Mouse (Mus musculus) right cerebral cortex, adult 2 months (tissue): ENCODE data around the gene 1520401A03Rik.
A peak's percentile ranks its signal among the peaks of the same experiment; 100 is the strongest.

Experiments
- DNase-seq, 2 experiments: peaks; one replicate each; pipeline ENCODE4 v3.0.0; 2021 to 2022; ENCODE audit warnings: low spot score in 2 of 2

Gene 1520401A03Rik

GRCm38 (mm10) chr17:23703301-23703700 is 19.3 kb downstream of the 1520401A03Rik start:
- peak in 1 of 2 experiments; percentile 26 for DNase-seq

DNA sequence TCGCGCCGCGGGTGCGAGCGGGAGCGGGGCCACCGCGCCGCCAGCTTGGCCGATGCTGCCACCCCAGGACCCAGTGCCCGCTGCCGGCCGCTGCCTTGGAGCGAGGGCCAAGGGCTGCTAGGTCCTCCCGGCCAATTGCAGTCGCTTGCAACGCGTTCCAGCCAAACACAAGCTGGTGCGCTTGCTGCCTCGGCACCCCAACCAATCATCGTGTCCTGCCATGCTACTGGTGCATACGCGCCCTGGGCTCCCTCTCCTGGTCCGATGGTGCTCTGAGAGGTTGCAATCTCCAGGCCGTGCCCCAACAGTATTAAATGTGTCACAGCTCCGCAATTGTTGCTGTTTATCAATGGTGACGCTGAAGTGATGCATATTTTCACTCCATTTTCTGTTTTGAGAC is 22.5 kb downstream of the 1520401A03Rik start:
- peak; percentile 87 to 91 for DNase-seq

DNA sequence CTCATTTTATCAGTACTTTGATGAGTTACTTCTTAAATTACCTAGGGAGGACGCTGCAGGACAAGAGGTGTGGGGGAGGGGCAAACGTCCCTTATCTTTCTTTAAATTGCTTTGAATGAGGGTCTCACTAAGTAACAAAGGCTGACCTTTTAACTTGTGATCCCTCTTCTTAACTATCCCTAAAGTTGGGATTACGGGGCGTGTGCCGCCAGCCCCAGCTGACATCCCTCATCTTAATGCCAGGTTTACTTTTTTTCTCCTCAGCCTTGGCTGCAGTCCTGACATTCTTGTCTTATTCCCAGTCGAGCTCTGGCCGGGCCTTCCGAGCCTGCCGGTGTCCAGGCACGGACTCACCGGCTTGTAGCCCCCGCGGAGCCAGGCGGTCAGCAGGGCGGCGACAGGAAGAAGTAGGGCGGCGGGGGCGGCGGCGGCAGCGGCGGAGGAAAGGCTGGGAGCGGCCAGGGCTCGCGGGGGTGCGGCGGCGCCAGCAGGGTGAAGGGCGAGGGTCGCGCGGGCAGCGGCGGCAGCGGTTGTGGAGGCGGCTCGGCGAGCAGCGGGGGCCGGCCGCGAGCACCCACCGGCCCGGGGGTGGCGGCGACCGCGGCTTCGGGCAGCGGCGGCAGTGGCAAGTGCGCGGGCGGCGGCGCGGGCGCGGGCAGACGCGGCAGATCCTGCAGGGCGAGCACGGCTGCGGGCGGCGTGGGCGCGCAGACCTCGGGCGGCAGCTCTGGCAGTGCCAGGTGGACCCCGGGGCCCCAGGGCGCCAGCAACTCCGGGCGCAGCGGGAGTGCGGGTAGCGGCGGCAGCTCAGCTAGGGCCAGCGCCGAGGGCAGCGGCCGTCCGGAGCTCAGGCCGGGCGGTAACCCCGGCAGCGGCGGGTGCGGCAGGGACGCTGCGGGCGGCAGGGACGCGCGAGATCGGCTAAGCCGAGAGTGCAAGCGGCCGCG is 23.2 kb downstream of the 1520401A03Rik start:
- peak; percentile 17 to 21 for DNase-seq

- no peak for DNase-seq
These were observed 26.8 kb downstream of the 1520401A03Rik start for GRCm38 (mm10) chr17:23695801-23696200.

DNA sequence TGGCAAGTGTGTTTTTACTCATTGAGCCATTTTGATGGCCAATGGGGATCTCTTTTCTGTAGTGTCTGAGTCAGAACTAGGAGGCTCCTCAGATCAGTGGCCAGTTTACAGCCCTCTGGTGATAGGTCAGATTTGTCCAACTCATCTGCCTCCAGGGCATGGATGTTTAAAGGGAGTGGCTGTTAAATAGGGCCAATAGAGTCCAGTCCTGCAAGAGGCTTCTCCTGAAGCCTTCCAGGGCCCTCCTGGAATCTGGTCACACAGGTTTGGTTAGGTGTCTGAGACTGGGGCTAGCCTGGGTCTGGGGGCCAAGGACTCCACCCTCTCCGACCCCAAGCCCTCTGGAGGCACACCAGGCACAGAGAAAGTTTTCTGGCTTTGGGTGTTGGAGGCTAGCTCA is 28.1 kb downstream of the 1520401A03Rik start:
- no peak for DNase-seq

GRCm38 (mm10) chr17:23683856-23684672 is 38.5 kb downstream of the 1520401A03Rik start, which contains the start of gene Cldn9:
TSS of gene Cldn9 (minus strand) at chr17:23684026.
- no peak for DNase-seq

DNA sequence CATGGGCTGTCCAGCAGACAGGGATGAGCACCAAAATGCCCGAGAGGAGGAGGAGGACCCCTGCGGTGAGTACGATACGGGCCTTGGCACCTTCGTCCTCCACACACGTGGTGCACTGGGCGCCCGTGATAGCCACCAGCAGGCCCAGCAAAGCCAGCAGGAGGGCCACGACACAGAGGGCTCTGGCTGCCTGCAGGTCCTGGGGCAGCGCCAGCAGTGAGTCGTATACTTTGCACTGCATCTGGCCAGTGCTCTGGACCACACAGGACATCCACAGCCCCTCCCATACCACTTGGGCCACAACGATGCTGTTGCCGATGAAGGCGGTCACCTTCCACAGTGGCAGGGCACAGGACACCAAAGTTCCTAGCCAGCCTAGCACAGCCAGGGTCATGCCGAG is 39.4 kb downstream of the 1520401A03Rik start:
- DNase-seq: no peak

GRCm38 (mm10) chr17:23682530-23682929 is 40.1 kb downstream of the 1520401A03Rik start:
- no peak for DNase-seq

GRCm38 (mm10) chr17:23682092-23682491 is 40.5 kb downstream of the 1520401A03Rik start:
- DNase-seq: no peak

DNA sequence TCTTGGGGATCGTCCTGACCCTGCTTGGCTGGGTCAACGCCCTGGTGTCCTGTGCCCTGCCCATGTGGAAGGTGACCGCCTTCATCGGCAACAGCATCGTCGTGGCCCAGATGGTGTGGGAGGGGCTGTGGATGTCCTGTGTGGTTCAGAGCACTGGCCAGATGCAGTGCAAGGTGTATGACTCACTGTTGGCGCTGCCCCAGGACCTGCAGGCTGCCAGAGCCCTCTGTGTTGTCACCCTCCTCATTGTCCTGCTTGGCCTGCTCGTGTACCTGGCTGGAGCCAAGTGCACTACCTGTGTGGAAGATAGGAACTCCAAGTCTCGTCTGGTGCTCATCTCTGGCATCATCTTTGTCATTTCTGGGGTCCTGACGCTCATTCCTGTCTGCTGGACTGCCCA is 41.5 kb downstream of the 1520401A03Rik start:
- no peak for DNase-seq

GRCm38 (mm10) chr17:23680336-23680735 is 42.2 kb downstream of the 1520401A03Rik start:
- DNase-seq: no peak

- DNase-seq: no peak
These were observed 43.3 kb downstream of the 1520401A03Rik start, which contains the start of gene Cldn6 for GRCm38 (mm10) chr17:23679127-23679835. TSS of gene Cldn6 (plus strand) at chr17:23679249.

DNA sequence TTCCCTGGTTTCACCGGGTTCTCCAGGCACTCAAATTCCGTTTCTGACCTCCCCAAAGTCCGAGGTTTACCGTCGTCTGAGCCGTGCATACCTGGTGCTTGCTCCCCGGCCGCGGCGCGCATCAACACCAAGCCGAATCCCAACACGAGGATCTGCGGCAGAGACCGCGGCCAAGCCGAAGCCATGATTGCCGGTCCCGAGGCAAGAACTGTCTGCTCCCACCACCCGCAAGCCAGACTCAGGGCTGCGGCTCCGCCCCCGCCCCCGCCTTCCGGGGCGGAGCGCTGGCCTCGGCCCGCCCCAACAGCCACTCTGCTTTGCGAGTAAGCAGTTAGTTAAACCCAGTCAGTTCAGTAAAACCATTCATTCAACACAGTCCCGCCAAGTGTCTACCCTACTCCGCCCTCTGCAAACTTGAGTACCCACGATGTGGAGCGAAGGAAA is 45.3 kb downstream of the 1520401A03Rik start, which contains the start of gene Tnfrsf12a:
Gene Tnfrsf12a, minus strand, starts transcription at position 233 of the 444 bp plus-strand sequence.
- DNase-seq: peak; percentile 73 to 78

- no peak for DNase-seq
These were observed 46.0 kb downstream of the 1520401A03Rik start for GRCm38 (mm10) chr17:23676473-23677031.

DNA sequence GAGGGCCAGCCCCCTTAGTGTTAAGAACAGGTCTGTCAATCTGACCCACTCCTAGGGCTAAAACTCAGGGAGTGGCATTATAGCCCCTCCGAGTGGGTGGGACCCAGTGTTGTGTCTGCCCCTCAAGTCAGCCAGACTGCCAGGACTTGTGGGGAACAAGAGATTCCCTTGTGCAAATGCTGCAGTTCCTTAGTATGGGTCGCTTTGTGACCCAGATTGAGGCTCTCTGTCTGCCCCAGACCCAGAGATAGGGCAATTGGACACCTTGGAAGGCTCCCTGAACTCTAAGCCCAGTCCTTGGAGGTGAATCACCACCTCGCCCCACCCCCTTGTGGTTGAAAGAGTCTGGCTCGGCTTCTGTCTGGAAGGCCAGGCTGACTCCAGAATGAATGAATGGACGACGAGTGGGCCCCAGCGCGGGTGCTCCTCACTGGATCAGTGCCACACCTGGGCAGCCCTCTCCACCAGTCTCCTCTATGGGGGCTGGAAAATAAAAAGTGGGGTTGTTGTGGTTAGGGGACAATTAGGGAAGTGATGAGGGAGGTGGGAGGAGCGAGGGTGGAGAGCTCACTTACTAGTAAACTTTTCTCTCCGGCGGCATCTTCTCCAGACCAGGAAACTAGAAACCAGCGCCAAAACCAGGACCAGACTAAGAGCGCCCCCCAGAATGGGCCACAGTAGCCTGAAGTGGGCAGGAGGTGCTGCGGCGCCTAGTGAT is 46.9 kb downstream of the 1520401A03Rik start:
- DNase-seq: no peak

GRCm38 (mm10) chr17:23675127-23675526 is 47.5 kb downstream of the 1520401A03Rik start:
- no peak for DNase-seq

GRCm38 (mm10) chr17:23674271-23674952 is 48.2 kb downstream of the 1520401A03Rik start:
- peak in 1 of 2 experiments; percentile 23 for DNase-seq

DNA sequence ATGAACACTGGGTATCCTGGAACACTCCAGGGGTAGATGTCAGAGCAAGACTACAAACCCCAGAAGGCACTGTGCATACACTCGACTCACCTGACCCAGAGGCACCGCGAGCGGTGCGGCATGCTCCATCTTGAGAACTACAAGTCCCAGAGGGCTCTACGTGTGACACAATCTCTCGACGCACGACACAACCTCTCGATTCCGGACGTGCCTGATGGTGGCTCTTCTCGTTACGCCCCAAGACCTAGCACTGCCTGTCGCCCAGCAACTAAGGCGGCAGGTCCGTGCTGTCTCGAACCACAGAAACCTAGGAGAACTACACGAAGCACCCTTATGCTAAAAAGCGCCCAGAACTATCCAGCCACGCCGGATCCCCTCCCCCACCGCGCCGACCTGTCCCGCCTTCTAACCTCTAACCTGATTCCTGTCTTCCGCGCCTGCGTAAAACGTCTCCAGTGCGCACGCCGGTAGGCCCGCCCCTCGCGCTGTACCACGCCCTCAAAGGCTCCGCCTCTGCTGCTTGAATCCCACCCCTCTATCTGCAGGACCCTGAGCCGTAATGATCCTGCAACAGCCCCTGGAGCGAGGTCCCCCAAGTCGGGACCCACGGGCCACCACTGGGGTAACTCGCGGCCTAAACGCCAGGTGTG is 49.0 kb downstream of the 1520401A03Rik start, which contains the start of the genes Hcfc1r1 and Thoc6:
Gene Hcfc1r1, plus strand, starts transcription at position 173 of the 650 bp plus-strand sequence.
Gene Thoc6, minus strand, starts transcription at position 459 of the 650 bp plus-strand sequence.
- DNase-seq: peak; percentile 92 to 96

DNA sequence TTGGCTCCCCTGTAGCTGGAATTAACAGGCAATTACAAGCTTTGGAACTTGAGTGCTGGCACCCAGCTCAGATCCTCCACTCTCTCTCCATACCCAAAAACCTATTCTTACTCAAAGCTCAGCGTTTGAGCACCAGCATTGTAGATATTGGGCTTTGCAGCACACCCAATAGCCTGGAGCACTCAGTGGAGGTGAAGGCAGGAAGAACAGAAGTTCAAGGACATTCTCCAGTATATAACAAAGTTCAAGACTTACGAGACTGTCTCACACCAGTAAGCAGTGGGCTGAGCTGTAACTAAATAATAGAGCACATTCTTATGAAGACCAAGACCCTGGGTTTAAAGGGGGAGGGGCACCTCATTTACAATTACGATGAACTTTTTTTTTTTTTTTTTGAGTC is 49.8 kb downstream of the 1520401A03Rik start:
- no peak for DNase-seq
